Mouse (Mus musculus): ENCODE measurements around the gene Ugt2b34. TPM values are rescaled to one million over a fixed set of nuclear protein-coding genes. Genes with fewer than 3 reads are reported as not detected.

The Ugt2b34 gene
- polyA plus RNA-seq, 1 experiment from 2014 or later, result not detected

Other genes starting within 250 kb of the Ugt2b34 start
- gene Tmprss11b, start 230.6 kb downstream of the Ugt2b34 start, polyA plus RNA-seq (2014; fragmentation: Nextera tagmentation; extraction: Ambion mirVana), result not detected in 2 replicates
- not detected in 2 replicates for gene Tmprss11e, start 161.1 kb downstream of the Ugt2b34 start, polyA plus RNA-seq (2014; fragmentation: Nextera tagmentation; extraction: Ambion mirVana)
- 55.9 TPM in 2 replicates for gene Ythdc1, start 102.7 kb downstream of the Ugt2b34 start, polyA plus RNA-seq (2014; fragmentation: Nextera tagmentation; extraction: Ambion mirVana)
- gene Ugt2b1, start 19.6 kb upstream of the Ugt2b34 start, polyA plus RNA-seq (2014; fragmentation: Nextera tagmentation; extraction: Ambion mirVana), result not detected in 2 replicates
- not detected in 2 replicates for gene Ugt2b35, start 93.9 kb upstream of the Ugt2b34 start, polyA plus RNA-seq (2014; fragmentation: Nextera tagmentation; extraction: Ambion mirVana)
- not detected in 2 replicates for gene Ugt2b36, start 185.6 kb upstream of the Ugt2b34 start, polyA plus RNA-seq (2014; fragmentation: Nextera tagmentation; extraction: Ambion mirVana)
- not detected in 2 replicates for gene Ugt2b5, start 233.4 kb upstream of the Ugt2b34 start, polyA plus RNA-seq (2014; fragmentation: Nextera tagmentation; extraction: Ambion mirVana)